Comparison of ENCODE assay signal across 25 mouse cellular contexts in the genomic region with DNA sequence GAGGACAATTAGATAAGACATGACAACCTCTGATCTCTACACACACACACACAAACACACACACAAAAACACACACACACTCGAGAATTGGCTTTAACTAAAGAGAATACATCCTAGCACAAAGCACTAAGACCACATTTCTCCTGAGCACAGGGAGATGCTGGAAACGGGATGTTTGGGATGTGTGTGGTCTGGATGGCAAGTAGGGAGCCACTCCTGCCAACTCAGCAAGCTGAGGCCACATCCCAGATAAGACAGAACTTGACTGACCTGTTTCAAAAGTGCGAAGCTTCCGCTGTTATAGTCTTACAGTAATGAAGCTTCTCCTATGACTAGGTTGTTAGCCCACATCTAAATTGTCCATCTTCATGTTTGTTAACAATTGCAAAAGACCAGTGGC. TPM values are rescaled to one million over a fixed set of nuclear protein-coding genes. Genes with fewer than 3 reads are reported as not detected.
DNase-seq lines count a peak whose midpoint lies in the region; ATAC-seq and TF ChIP-seq lines count a peak whose summit lies in the region.
"Had no signal": no experiment of that assay in that cellular context is flagged by ENCODE, and none has a peak within 500 bp of the region (broad histone marks: within the 10 kb centered on the region; RNA-seq: fewer than 3 reads in every experiment).

No protein-coding gene starts in this region.

- TF ChIP-seq EP300 in stomach, postnatal 0 days (optimal IDR thresholded peaks at IDR 0.05) = no peak

- no peak for TF ChIP-seq POLR2A in lung, adult 2 months (IDR thresholded peaks at IDR 0.05; ENCODE audit: borderline replicate concordance, extremely low read depth, low read depth, low read length)

- no peak overlapping the region for H3K4me2 ChIP-seq in lung, embryonic 14.5 days
- no peak overlapping the region for H3K4me2 ChIP-seq in stomach, embryonic 15.5 days
- H3K4me2 ChIP-seq in stomach, postnatal 0 days (replicated peaks; ENCODE audit: low read depth) = no peak overlapping the region
- H3K4me2 ChIP-seq: embryonic facial prominence, embryonic 13.5 days; heart, embryonic 13.5 days; hindbrain, embryonic 14.5 days had no signal

- H3K9ac ChIP-seq in lung, embryonic 14.5 days = no peak overlapping the region
- H3K9ac ChIP-seq in stomach, embryonic 15.5 days = no peak overlapping the region
- no peak overlapping the region for H3K9ac ChIP-seq in stomach, postnatal 0 days (ENCODE audit: low read length)
- H3K9ac ChIP-seq: embryonic facial prominence, embryonic 13.5 days; forebrain, postnatal 0 days; heart, embryonic 13.5 days; hindbrain, embryonic 14.5 days had no signal

- peak; percentile 43; the same call in 1 of the 2 replicates for ATAC-seq in lung, embryonic 14.5 days (ENCODE audit: insufficient read depth)
- no peak for ATAC-seq in stomach, embryonic 15.5 days (ENCODE audit: insufficient read depth, low FRiP score, low read depth)
- ATAC-seq in stomach, postnatal 0 days (ENCODE audit: low FRiP score, low TSS enrichment) = no peak
- ATAC-seq: CD4-positive, CD25-positive, alpha-beta regulatory T cell, adult 4 months; forebrain, embryonic 14.5 days; forebrain, postnatal 0 days; hindbrain, postnatal 0 days had no signal

- H3K36me3 ChIP-seq in lung, embryonic 14.5 days (ENCODE audit: insufficient read depth) = no peaks in the 10 kb centered on the region
- no peaks in the 10 kb centered on the region for H3K36me3 ChIP-seq in stomach, embryonic 15.5 days
- H3K36me3 ChIP-seq in stomach, postnatal 0 days (ENCODE audit: control insufficient read depth, insufficient read depth, low read length) = no peaks in the 10 kb centered on the region; the same call in 1 of the 2 replicates
- H3K36me3 ChIP-seq: embryonic facial prominence, embryonic 13.5 days; heart, embryonic 10.5 days; heart, embryonic 13.5 days had no signal

- H3K9me3 ChIP-seq in lung, embryonic 14.5 days (ENCODE audit: low read depth, low read length) = no peaks in the 10 kb centered on the region
- H3K9me3 ChIP-seq in stomach, embryonic 15.5 days = no peaks in the 10 kb centered on the region
- no peaks in the 10 kb centered on the region for H3K9me3 ChIP-seq in stomach, postnatal 0 days (ENCODE audit: control insufficient read depth, low read length)
- H3K9me3 ChIP-seq: embryonic facial prominence, embryonic 13.5 days; heart, embryonic 10.5 days; heart, embryonic 13.5 days had no signal

- peak; percentile 65 for DNase-seq in lung, embryonic 14.5 days
- DNase-seq in lung, adult 2 months = no peak
- peak; percentile 48 for DNase-seq in lung, postnatal 10 days
- no peak for DNase-seq in lung, postnatal 4 days
- no peak for DNase-seq in stomach, postnatal 0 days (ENCODE audit: low spot score)
- no peak for DNase-seq in frontal cortex, postnatal 25 days (ENCODE audit: low spot score in 2 of 2)
- DNase-seq: adrenal gland, adult 2 months; adrenal gland, postnatal 14 days; cerebellum, adult 11 months; cerebellum, adult 2 months; cerebellum, adult 9-11 months; cerebellum, postnatal 25 days; forebrain, postnatal 0 days; gastrocnemius, postnatal 25 days; heart, adult 18-20 months; heart, postnatal 14 days; heart, postnatal 4 days had no signal

- no peaks in the 10 kb centered on the region for H3K27me3 ChIP-seq in lung, embryonic 14.5 days (ENCODE audit: insufficient read depth, low read length)
- no peaks in the 10 kb centered on the region for H3K27me3 ChIP-seq in stomach, embryonic 15.5 days (replicated peaks)
- no peaks in the 10 kb centered on the region for H3K27me3 ChIP-seq in stomach, postnatal 0 days (ENCODE audit: control insufficient read depth, insufficient read depth, low read length)
- H3K27me3 ChIP-seq: embryonic facial prominence, embryonic 13.5 days; heart, embryonic 13.5 days had no signal

- H3K4me3 ChIP-seq in lung, embryonic 14.5 days (ENCODE audit: low read depth, low read length) = no peak overlapping the region
- H3K4me3 ChIP-seq in lung, adult 2 months (replicated peaks; ENCODE audit: extremely low read depth, low read depth, low read length) = no peak overlapping the region
- H3K4me3 ChIP-seq in stomach, embryonic 15.5 days (replicated peaks) = no peak overlapping the region
- H3K4me3 ChIP-seq in stomach, postnatal 0 days (ENCODE audit: low read depth, low read length) = no peak overlapping the region
- H3K4me3 ChIP-seq: embryonic facial prominence, embryonic 13.5 days; heart, embryonic 10.5 days; heart, embryonic 13.5 days had no signal

- WGBS in lung, embryonic 14.5 days = 32% methylated on average over 4 of the region's 4 CpGs
- 39% methylated on average over 4 of the region's 4 CpGs for WGBS in lung, adult 2 months
- WGBS in stomach, embryonic 15.5 days = 39% methylated on average over 4 of the region's 4 CpGs
- WGBS in stomach, postnatal 0 days = 35% methylated on average over 4 of the region's 4 CpGs

- TF ChIP-seq CTCF in lung, embryonic 14.5 days (IDR thresholded peaks at IDR 0.05; ENCODE audit: low read depth) = no peak
- no peak for TF ChIP-seq CTCF in lung, adult 2 months (IDR thresholded peaks at IDR 0.05; ENCODE audit: insufficient read depth, low read length)
- TF ChIP-seq CTCF in stomach, postnatal 0 days (IDR thresholded peaks at IDR 0.05; ENCODE audit: low read depth) = no peak

- peak overlapping the region; percentile 81 for H3K27ac ChIP-seq in lung, embryonic 14.5 days (ENCODE audit: low read depth)
- peak overlapping the region; percentile 32; the same call in 1 of the 2 replicates for H3K27ac ChIP-seq in stomach, embryonic 15.5 days
- H3K27ac ChIP-seq in stomach, postnatal 0 days (replicated peaks) = peak overlapping the region; percentile 58
- H3K27ac ChIP-seq: embryonic facial prominence, embryonic 13.5 days; heart, embryonic 10.5 days; heart, embryonic 13.5 days; hindbrain, embryonic 14.5 days; hindbrain, postnatal 0 days had no signal

- peaks cover 8% of the 10 kb centered on the region; the same call in 1 of the 2 replicates for H3K4me1 ChIP-seq in lung, embryonic 14.5 days (ENCODE audit: insufficient read depth)
- no peaks in the 10 kb centered on the region for H3K4me1 ChIP-seq in lung, adult 2 months (ENCODE audit: control insufficient read depth, insufficient read depth, low read length)
- 0 out of 2 replicates have a peak, but pooled peaks cover 3% of the 10 kb centered on the region for H3K4me1 ChIP-seq in stomach, embryonic 15.5 days
- H3K4me1 ChIP-seq in stomach, postnatal 0 days (replicated peaks; ENCODE audit: control insufficient read depth, insufficient read depth) = no peaks in the 10 kb centered on the region; the same call in 1 of the 2 replicates
- H3K4me1 ChIP-seq: heart, embryonic 13.5 days had no signal

RNA-seq across cellular contexts. Expression of a gene that starts 35.5 kb away (rescaled TPM):
- 1.7 and 3.7 TPM in 2 replicates for polyA plus RNA-seq in lung, embryonic 14.5 days (2014; fragmentation: Nextera tagmentation; extraction: Ambion mirVana)
- polyA plus RNA-seq in lung, adult 2 months (2012; rRNA removed) = 1.8 and 12.4 TPM in 2 replicates
- polyA plus RNA-seq in stomach, embryonic 15.5 days (2015; fragmentation: Nextera tagmentation; extraction: Ambion mirVana) = 20.5 and 30.6 TPM in 2 replicates
- polyA plus RNA-seq in stomach, postnatal 0 days (2015; fragmentation: Nextera tagmentation; extraction: Ambion mirVana) = 92.5 and 97.2 TPM in 2 replicates

RNA-seq across cellular contexts. Expression of a gene that starts 44.6 kb away (rescaled TPM):
- 157 and 164 TPM in 2 replicates for polyA plus RNA-seq in lung, embryonic 14.5 days (2014; fragmentation: Nextera tagmentation; extraction: Ambion mirVana)
- polyA plus RNA-seq in lung, adult 2 months (2012; rRNA removed) = 1.7 and 3.0 TPM in 2 replicates
- polyA plus RNA-seq in stomach, embryonic 15.5 days (2015; fragmentation: Nextera tagmentation; extraction: Ambion mirVana) = 106 and 112 TPM in 2 replicates
- polyA plus RNA-seq in stomach, postnatal 0 days (2015; fragmentation: Nextera tagmentation; extraction: Ambion mirVana) = 19.9 and 25.1 TPM in 2 replicates

Comparison
In these comparisons a context has a peak if more than half of its experiments do, and no peak if none do; other contexts are left out.
1. DNase-seq: peak in lung, embryonic 14.5 days (single experiment) and lung, postnatal 10 days (single experiment); none in lung, adult 2 months (single experiment), lung, postnatal 4 days (0 of 2), stomach, postnatal 0 days (single experiment) and frontal cortex, postnatal 25 days (0 of 2).
2. Peak in every context shown above with its lines, with median percentiles within 50 percentile points of each other: H3K27ac ChIP-seq.